Mouse (Mus musculus) left cerebral cortex, adult 2 months (tissue): ENCODE results near the gene BC024978. TPM values are rescaled to one million over a fixed set of nuclear protein-coding genes. Genes with fewer than 3 reads are reported as not detected.

Source experiments
- DNase-seq, 2 experiments: peaks; one replicate each; pipeline ENCODE4 v3.0.0; 2021 to 2022; ENCODE audit warnings: low spot score in 2 of 2, mixed read lengths in 1 of 2; ENCODE audit errors: extremely low spot score in 1 of 2
- H3K27ac ChIP-seq: fragments of 200-600 bp; 2 replicates; pipeline ENCODE4 v1.8.1; 2022
- H3K4me3 ChIP-seq: fragments of 200-600 bp; 2 replicates; pipeline ENCODE4 v1.8.1; 2022
- CTCF ChIP-seq: fragments of 200-600 bp; IDR thresholded peaks from 2 replicates; pipeline ENCODE4 v1.8.1; 2022; ENCODE audit warnings: antibody characterized with exemption, mild to moderate bottlenecking, moderate library complexity
- intact Hi-C: fragments of 180-260 bp; cut with DNase I; formaldehyde crosslinking; loops from one replicate; pipeline ENCODE4 v1.15.1; 2025
- total RNA-seq, 2 experiments: library from RNA; stranded (reverse); gene quantifications; 2 replicates each; pipeline ENCODE4 v1.2.3; 2021

BC024978 gene
- total RNA-seq, 2 experiments from 2014 or later: 21.6 to 26.1 TPM

GRCm38 (mm10) chr7:27178324-27179216 is 17.0 kb upstream of the BC024978 start, which contains the start of gene Rab4b:
Rab4b (minus strand) TSS chr7:27178896.
- intact Hi-C loops: loop anchor here (1.0 kb wide), 1 partner anchor 11 kb away; no protein-coding TSS in a partner anchor
- TF ChIP-seq CTCF: peak; percentile 63
- peak; percentile 98 to 99 for DNase-seq
- H3K27ac ChIP-seq: peak within 1 kb of the TSS; percentile 95
- H3K4me3 ChIP-seq: peak within 1 kb of the TSS; percentile 80

- intact Hi-C loops: no loop called here
- TF ChIP-seq CTCF: no peak
- Histone ChIP-seq H3K4me3 (peak overlapping the region; percentile 80), H3K27ac (peak overlapping the region; percentile 66)
- no peak for DNase-seq
Measured at GRCm38 (mm10) chr7:27179217-27179918, 16.2 kb upstream of the BC024978 start.

GRCm38 (mm10) chr7:27180036-27180435 is 15.5 kb upstream of the BC024978 start:
- TF ChIP-seq CTCF: no peak
- intact Hi-C loops: loop anchor here (2.0 kb wide), 1 partner anchor 15 kb away; the partner anchor contains the start of gene BC024978
- Histone ChIP-seq H3K27ac (no peak overlapping the region), H3K4me3 (no peak overlapping the region)
- no peak for DNase-seq

- no peak for TF ChIP-seq CTCF
- intact Hi-C loops: loop anchor here (2.0 kb wide), 1 partner anchor 14 kb away; the partner anchor contains the start of gene BC024978
- Histone ChIP-seq H3K4me3 (no peak within 1 kb of the TSS), H3K27ac (no peak within 1 kb of the TSS)
- DNase-seq: no peak
Measured at GRCm38 (mm10) chr7:27180837-27181695, 14.5 kb upstream of the BC024978 start, which contains the start of the genes Gm21983 and Mia. Gm21983 (minus strand) TSS chr7:27181086. Mia (minus strand) TSS chr7:27181157.

GRCm38 (mm10) chr7:27182498-27182897 is 13.1 kb upstream of the BC024978 start:
- intact Hi-C loops: no loop called here
- Histone ChIP-seq H3K27ac (no peak overlapping the region), H3K4me3 (no peak overlapping the region)
- DNase-seq: no peak
- no peak for TF ChIP-seq CTCF

GRCm38 (mm10) chr7:27184964-27185363 is 10.6 kb upstream of the BC024978 start:
- Histone ChIP-seq H3K27ac (no peak overlapping the region), H3K4me3 (no peak overlapping the region)
- intact Hi-C loops: no loop called here
- no peak for DNase-seq
- peak; percentile 55 for TF ChIP-seq CTCF

- no peak overlapping the region for H3K27ac ChIP-seq
- no peak overlapping the region for H3K4me3 ChIP-seq
- no peak for DNase-seq
- intact Hi-C loops: no loop called here
- no peak for TF ChIP-seq CTCF
Measured at GRCm38 (mm10) chr7:27185986-27186385, 9.6 kb upstream of the BC024978 start.

GRCm38 (mm10) chr7:27189271-27189931 is 6.2 kb upstream of the BC024978 start:
- DNase-seq: no peak
- TF ChIP-seq CTCF: peak; percentile 29; the same call in 1 of the 2 replicates
- H3K27ac ChIP-seq: no peak overlapping the region
- no peak overlapping the region for H3K4me3 ChIP-seq
- intact Hi-C loops: no loop called here

GRCm38 (mm10) chr7:27192434-27192833 is 3.1 kb upstream of the BC024978 start:
- Histone ChIP-seq H3K27ac (no peak overlapping the region), H3K4me3 (no peak overlapping the region)
- TF ChIP-seq CTCF: no peak
- DNase-seq: no peak
- intact Hi-C loops: no loop called here

- H3K27ac ChIP-seq: no peak overlapping the region
- H3K4me3 ChIP-seq: no peak overlapping the region
- no peak for DNase-seq
- intact Hi-C loops: loop anchor here (2.0 kb wide), 3 partner anchors 13 to 33 kb away; partner anchors contain the start of genes Egln2, Gm21983 and Mia
- TF ChIP-seq CTCF: no peak
Measured at GRCm38 (mm10) chr7:27193731-27194130, 1.9 kb upstream of the BC024978 start.
